Mouse (Mus musculus) small intestine, adult 2 months (tissue): ENCODE data around the gene Zfhx3.

Experiments
- CTCF ChIP-seq: fragments of 200-500 bp; IDR thresholded peaks from 2 replicates; pipeline ENCODE4 v1.5.1; 2012; ENCODE audit warnings: low read depth, mild to moderate bottlenecking, control low read depth, inconsistent platforms, low read length, moderate library complexity, mixed read lengths; ENCODE audit not compliant: insufficient replicate concordance, insufficient read length; ENCODE audit errors: extremely low read depth
- POLR2A ChIP-seq: fragments of 200-500 bp; IDR thresholded peaks from 2 replicates; pipeline ENCODE4 v1.6.1; 2012; ENCODE audit warnings: low read depth, mild to moderate bottlenecking, control low read depth, inconsistent platforms, low read length, moderate library complexity

- TF ChIP-seq POLR2A (no peak), CTCF (no peak)
These were observed 770.2 kb downstream of the Zfhx3 start for GRCm38 (mm10) chr8:108712607-108713006.
